Mouse (Mus musculus) mesoderm, embryonic 11.5 days (tissue): ENCODE data around the gene Nkain1.

Experiments used
- DNase-seq: peaks from one replicate; pipeline ENCODE4 v3.0.0-alpha.2; 2012; ENCODE audit warnings: low read depth, low spot score

Gene Nkain1

GRCm38 (mm10) chr4:130574048-130574413, at the start of gene Nkain1:
Gene Nkain1 (minus strand): TSS chr4:130574173.
- DNase-seq = peak; percentile 77

GRCm38 (mm10) chr4:130578734-130579274, 4.8 kb upstream of the Nkain1 start:
- no peak for DNase-seq

GRCm38 (mm10) chr4:130577081-130577480, 3.1 kb upstream of the Nkain1 start:
- DNase-seq = no peak

- DNase-seq = no peak
Measured at GRCm38 (mm10) chr4:130576247-130576931, 2.4 kb upstream of the Nkain1 start.

- DNase-seq = no peak
Measured at GRCm38 (mm10) chr4:130575533-130575932, 1.6 kb upstream of the Nkain1 start.

GRCm38 (mm10) chr4:130574861-130575460, 988 bp upstream of the Nkain1 start:
- no peak for DNase-seq

- DNase-seq = no peak
Measured at GRCm38 (mm10) chr4:130573351-130574047, 474 bp downstream of the Nkain1 start.

GRCm38 (mm10) chr4:130573012-130573350, 992 bp downstream of the Nkain1 start:
- no peak for DNase-seq

- DNase-seq = no peak
Measured at GRCm38 (mm10) chr4:130572545-130572944, 1.4 kb downstream of the Nkain1 start.

GRCm38 (mm10) chr4:130570941-130571720, 2.8 kb downstream of the Nkain1 start:
- no peak for DNase-seq

GRCm38 (mm10) chr4:130568043-130568978, 5.7 kb downstream of the Nkain1 start:
- peak; percentile 63 for DNase-seq

GRCm38 (mm10) chr4:130563820-130564219, 10.2 kb downstream of the Nkain1 start:
- DNase-seq = no peak

GRCm38 (mm10) chr4:130563260-130563756, 10.7 kb downstream of the Nkain1 start:
- DNase-seq = no peak

- no peak for DNase-seq
Measured at GRCm38 (mm10) chr4:130560576-130561310, 13.2 kb downstream of the Nkain1 start.

- no peak for DNase-seq
Measured at GRCm38 (mm10) chr4:130559220-130559619, 14.8 kb downstream of the Nkain1 start.

GRCm38 (mm10) chr4:130557852-130558251, 16.1 kb downstream of the Nkain1 start:
- no peak for DNase-seq

GRCm38 (mm10) chr4:130556992-130557391, 17.0 kb downstream of the Nkain1 start:
- DNase-seq = no peak

GRCm38 (mm10) chr4:130556224-130556623, 17.7 kb downstream of the Nkain1 start:
- no peak for DNase-seq

GRCm38 (mm10) chr4:130553121-130553448, 20.9 kb downstream of the Nkain1 start:
- peak; percentile 82 for DNase-seq
